In genomic region chr8:12561403-12561960, GRCm38 (mm10) we compare ENCODE assay signal across 9 mouse cellular contexts. TPM values are rescaled to one million over a fixed set of nuclear protein-coding genes. Genes with fewer than 3 reads are reported as not detected.
DNase-seq lines count a peak whose midpoint lies in the region; ATAC-seq and TF ChIP-seq lines count a peak whose summit lies in the region.
"Had no signal": no experiment of that assay in that cellular context is flagged by ENCODE, and none has a peak within 500 bp of the region (broad histone marks: within the 10 kb centered on the region; RNA-seq: fewer than 3 reads in every experiment).

No protein-coding gene starts in this region.

- H3K4me2 ChIP-seq in heart, embryonic 12.5 days: no peak overlapping the region
- H3K4me2 ChIP-seq in midbrain, embryonic 14.5 days (ENCODE audit: low read length): no peak overlapping the region

- 17% methylated on average over 11 of the region's 11 CpGs for WGBS in heart, adult 2 months
- 16% methylated on average over 11 of the region's 11 CpGs for WGBS in heart, embryonic 12.5 days
- 21% methylated on average over 11 of the region's 11 CpGs for WGBS in midbrain, embryonic 14.5 days

- TF ChIP-seq CTCF in heart, adult 2 months (IDR thresholded peaks at IDR 0.05): peak; percentile 79
- TF ChIP-seq CTCF in left cerebral cortex, adult 2 months (IDR thresholded peaks at IDR 0.05): peak; percentile 83

- no peak overlapping the region for H3K27ac ChIP-seq in heart, adult 2 months
- H3K27ac ChIP-seq in heart, embryonic 12.5 days (ENCODE audit: poor library complexity, severe bottlenecking): no peak overlapping the region
- H3K27ac ChIP-seq in left cerebral cortex, adult 2 months: no peak overlapping the region
- no peak overlapping the region for H3K27ac ChIP-seq in midbrain, embryonic 14.5 days (replicated peaks; ENCODE audit: low read depth, low read length)

- TF ChIP-seq POLR2A in heart, adult 2 months (IDR thresholded peaks at IDR 0.05; ENCODE audit: insufficient read depth, low read depth, low read length): no peak

- intact Hi-C loops in heart, adult 2 months (cut with DNase I): no loop called here
- intact Hi-C loops in heart, postnatal 14 days (cut with DNase I): loop anchor here (1.0 kb wide), 2 partner anchors 562 to 603 kb away; no protein-coding TSS in a partner anchor
- intact Hi-C loops in left cerebral cortex, adult 2 months (cut with DNase I): loop anchor here (2.0 to 5.0 kb wide), 2 partner anchors 169 to 563 kb away; no protein-coding TSS in a partner anchor

- ATAC-seq in heart, embryonic 12.5 days (ENCODE audit: insufficient number of reproducible peaks, low FRiP score): no peak
- ATAC-seq in midbrain, embryonic 14.5 days (ENCODE audit: low FRiP score, low TSS enrichment): no peak

- no peaks in the 10 kb centered on the region for H3K9me3 ChIP-seq in heart, embryonic 12.5 days (replicated peaks)
- H3K9me3 ChIP-seq in midbrain, embryonic 14.5 days (ENCODE audit: control insufficient read depth, low read length): no peaks in the 10 kb centered on the region

- H3K9ac ChIP-seq in heart, adult 2 months (ENCODE audit: low read depth, low read length): no peak overlapping the region
- H3K9ac ChIP-seq in heart, embryonic 12.5 days: no peak overlapping the region
- H3K9ac ChIP-seq in midbrain, embryonic 14.5 days (replicated peaks; ENCODE audit: low read length): no peak overlapping the region

- no peaks in the 10 kb centered on the region for H3K79me2 ChIP-seq in heart, adult 2 months (replicated peaks; ENCODE audit: control insufficient read depth, insufficient read depth, low read length)

- H3K4me3 ChIP-seq in heart, adult 2 months: no peak overlapping the region
- H3K4me3 ChIP-seq in heart, embryonic 12.5 days: no peak overlapping the region
- H3K4me3 ChIP-seq in left cerebral cortex, adult 2 months: no peak overlapping the region
- no peak overlapping the region for H3K4me3 ChIP-seq in midbrain, embryonic 14.5 days (replicated peaks; ENCODE audit: low read depth, low read length)
- H3K4me3 ChIP-seq: myocyte had no signal

- no peaks in the 10 kb centered on the region for H3K36me3 ChIP-seq in heart, adult 2 months (ENCODE audit: control insufficient read depth, insufficient read depth, low read length)
- H3K36me3 ChIP-seq in heart, embryonic 12.5 days: no peaks in the 10 kb centered on the region
- H3K36me3 ChIP-seq in midbrain, embryonic 14.5 days (ENCODE audit: control insufficient read depth, insufficient read depth, low read length): no peaks in the 10 kb centered on the region

- no peaks in the 10 kb centered on the region for H3K4me1 ChIP-seq in heart, adult 2 months (ENCODE audit: control insufficient read depth, insufficient read depth, low read length)
- no peaks in the 10 kb centered on the region for H3K4me1 ChIP-seq in heart, embryonic 12.5 days (replicated peaks)
- no peaks in the 10 kb centered on the region for H3K4me1 ChIP-seq in midbrain, embryonic 14.5 days (ENCODE audit: control insufficient read depth, insufficient read depth, low read length)

- H3K27me3 ChIP-seq in heart, adult 2 months (ENCODE audit: control insufficient read depth, insufficient read depth, low read length): no peaks in the 10 kb centered on the region
- peaks cover 84% of the 10 kb centered on the region for H3K27me3 ChIP-seq in heart, embryonic 12.5 days (replicated peaks)
- peaks cover 49% of the 10 kb centered on the region; the same call in 1 of the 2 replicates for H3K27me3 ChIP-seq in midbrain, embryonic 14.5 days (ENCODE audit: control insufficient read depth, insufficient read depth, low read length)

- peak; percentile 39 to 64 for DNase-seq in heart, adult 2 months
- DNase-seq in adrenal gland, adult (ENCODE audit: inconsistent age in 2 of 2, low spot score in 1 of 2): peak; percentile 66 to 87
- DNase-seq in embryo, embryonic 10 days (ENCODE audit: low spot score): peak; percentile 87
- DNase-seq in heart, postnatal 14 days: peak; percentile 71 to 81
- peak; percentile 66 for DNase-seq in left cerebral cortex, adult 2 months (ENCODE audit: extremely low spot score in 1 of 2, low spot score in 2 of 2)
- peak; percentile 85 for DNase-seq in midbrain, embryonic 14.5 days
- peak; percentile 30 for DNase-seq in thymus, postnatal 0 days (ENCODE audit: low spot score)

- no peak for TF ChIP-seq EP300 in heart, adult 2 months (IDR thresholded peaks at IDR 0.05; ENCODE audit: insufficient read depth, low read depth, low read length)

RNA-seq across cellular contexts. Expression of gene Spaca7, which starts 11.3 kb away (rescaled TPM):
- not detected for total RNA-seq in heart, adult 2 months (2021)
- not detected in 2 replicates for polyA plus RNA-seq in heart, adult 2 months (2012; rRNA removed)
- polyA plus RNA-seq in heart, embryonic 12.5 days (2016; fragmentation: Nextera tagmentation; extraction: Ambion mirVana): not detected in 2 replicates
- not detected for total RNA-seq in heart, postnatal 14 days (2021)
- total RNA-seq in left cerebral cortex, adult 2 months (2021): not detected
- not detected in 2 replicates for polyA plus RNA-seq in midbrain, embryonic 14.5 days (2014; fragmentation: Nextera tagmentation; extraction: Ambion mirVana)
- polyA plus RNA-seq in thymus, postnatal 0 days (2015; fragmentation: Nextera tagmentation; extraction: Ambion mirVana): not detected in 2 replicates
- polyA plus RNA-seq: myocyte had no signal

Comparison
In these comparisons a context has a peak if more than half of its experiments do, and no peak if none do; other contexts are left out.
1. DNase-seq: peak in every context shown above with its lines; median percentile 87 in embryo, embryonic 10 days; 85 in midbrain, embryonic 14.5 days; 76 in adrenal gland, adult; 76 in heart, postnatal 14 days; 66 in left cerebral cortex, adult 2 months; 52 in heart, adult 2 months; 30 in thymus, postnatal 0 days.